Mouse (Mus musculus) heart, embryonic 11.5 days (tissue): ENCODE measurements around the gene C330021F23Rik. TPM values are rescaled to one million over a fixed set of nuclear protein-coding genes. Genes with fewer than 3 reads are reported as not detected.

ENCODE experiments used
- ATAC-seq: fragments of 200-750 bp; cut with Nextera tagmentation; replicated peaks from 2 replicates; pipeline ENCODE4 v1.8.0; 2017; ENCODE audit warnings: moderate library complexity; ENCODE audit not compliant: insufficient number of reproducible peaks, low FRiP score, low TSS enrichment
- H3K27ac ChIP-seq: fragments of 300-500 bp; sonication (generic); 2 replicates; pipeline ENCODE4 v1.5.1; 2014; ENCODE audit warnings: mild to moderate bottlenecking, low read depth, low read length
- H3K27me3 ChIP-seq: fragments of 300-500 bp; sonication (generic); 2 replicates; pipeline ENCODE4 v1.6.1; 2014; ENCODE audit warnings: mild to moderate bottlenecking, low read length, mixed read lengths; ENCODE audit not compliant: control insufficient read depth, insufficient read depth
- H3K36me3 ChIP-seq: fragments of 300-500 bp; sonication (generic); 2 replicates; pipeline ENCODE4 v1.6.1; 2014; ENCODE audit warnings: mild to moderate bottlenecking, low read length, moderate library complexity, mixed read lengths; ENCODE audit not compliant: control insufficient read depth, insufficient read depth
- H3K4me1 ChIP-seq: fragments of 300-500 bp; sonication (generic); 2 replicates; pipeline ENCODE4 v1.6.1; 2014; ENCODE audit warnings: low read length; ENCODE audit not compliant: control insufficient read depth, insufficient read depth
- H3K4me2 ChIP-seq: fragments of 300-500 bp; sonication (generic); 2 replicates; pipeline ENCODE4 v1.6.1; 2014; ENCODE audit warnings: mild to moderate bottlenecking, moderate library complexity
- H3K4me3 ChIP-seq: fragments of 300-500 bp; sonication (generic); 2 replicates; pipeline ENCODE4 v1.5.1; 2014; ENCODE audit warnings: low read depth, low read length
- H3K9ac ChIP-seq: fragments of 300-500 bp; sonication (generic); 2 replicates; pipeline ENCODE4 v1.6.1; 2014; ENCODE audit warnings: mild to moderate bottlenecking, low read depth, low read length, moderate library complexity
- H3K9me3 ChIP-seq: fragments of 300-500 bp; sonication (generic); replicated peaks from 2 replicates; pipeline ENCODE4 v1.6.1; 2016; ENCODE audit warnings: low read length; ENCODE audit not compliant: control insufficient read depth
- WGBS: fragments of 180-500 bp; shearing (Covaris S2); extraction: QIAGEN DNeasy Blood & Tissue Kit; methylation state at CpG from one replicate; pipeline ENCODE4 v1.1.7; 2014; ENCODE audit not compliant: insufficient replicate concordance; 5-methylcytosine and 5-hydroxymethylcytosine counted together
- polyA plus RNA-seq: library from polyadenylated mRNA; unstranded; fragments of >200 nt; fragmentation: Nextera tagmentation; extraction: Ambion mirVana; gene quantifications from 2 replicates; pipeline ENCODE4 v1.2.1, GENCODE M21; 2014

Gene C330021F23Rik
- polyA plus RNA-seq, 1 experiment from 2014 or later: 5.1 TPM

DNA sequence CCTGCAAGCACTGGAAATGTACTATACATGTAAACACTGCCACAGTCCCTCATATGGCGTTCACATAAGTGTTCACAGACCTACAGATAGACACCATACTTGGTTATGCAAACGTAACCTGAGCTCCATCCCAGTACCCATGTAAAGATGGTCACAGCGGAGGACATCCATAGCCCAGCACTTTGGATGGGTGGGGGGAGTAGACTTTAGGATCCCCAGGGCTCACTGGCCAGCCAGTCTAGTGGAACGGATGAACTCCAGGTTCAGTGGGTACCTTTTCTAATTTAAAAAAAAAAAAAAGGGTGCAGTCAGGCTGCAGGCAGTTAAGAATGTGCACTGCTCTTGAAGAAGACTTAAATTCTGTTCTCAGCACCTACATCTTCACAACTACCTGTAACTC lies 27.7 kb upstream of the C330021F23Rik start:
- Histone ChIP-seq H3K4me3 (no peak overlapping the region), H3K27ac (no peak overlapping the region), H3K9ac (no peak overlapping the region), H3K27me3 (no peaks in the 10 kb centered on the region), H3K36me3 (peaks cover 16% of the 10 kb centered on the region), H3K9me3 (no peaks in the 10 kb centered on the region), H3K4me1 (no peaks in the 10 kb centered on the region), H3K4me2 (no peak overlapping the region)
- no peak for ATAC-seq
- 84% methylated on average over 4 of the region's 4 CpGs for WGBS

DNA sequence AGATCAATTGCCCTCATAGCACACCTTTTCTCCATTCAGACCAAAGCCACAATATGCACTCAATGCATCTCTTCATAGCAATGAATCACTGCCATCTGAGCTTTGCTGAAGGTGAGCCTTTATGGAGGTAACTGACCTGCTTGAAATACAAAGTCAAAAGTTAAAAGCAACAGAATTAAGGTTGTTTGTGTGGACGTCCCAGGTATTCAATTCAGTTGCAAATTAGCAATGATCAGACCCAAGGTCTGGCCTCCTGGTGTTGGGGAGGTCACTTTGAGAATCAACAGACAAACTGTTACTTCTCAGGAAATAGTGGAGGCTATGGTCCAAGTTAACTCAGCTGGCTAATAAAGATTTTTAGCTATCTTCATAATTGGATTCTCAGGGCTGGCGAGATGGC lies 21.3 kb upstream of the C330021F23Rik start:
- H3K9me3 ChIP-seq: no peaks in the 10 kb centered on the region
- no peak overlapping the region for H3K4me3 ChIP-seq
- H3K27ac ChIP-seq: no peak overlapping the region
- H3K4me2 ChIP-seq: no peak overlapping the region
- H3K4me1 ChIP-seq: no peaks in the 10 kb centered on the region
- no peak overlapping the region for H3K9ac ChIP-seq
- no peak for ATAC-seq
- 87% methylated on average over 2 of the region's 2 CpGs for WGBS
- no peaks in the 10 kb centered on the region for H3K27me3 ChIP-seq
- H3K36me3 ChIP-seq: peaks cover 13% of the 10 kb centered on the region

DNA sequence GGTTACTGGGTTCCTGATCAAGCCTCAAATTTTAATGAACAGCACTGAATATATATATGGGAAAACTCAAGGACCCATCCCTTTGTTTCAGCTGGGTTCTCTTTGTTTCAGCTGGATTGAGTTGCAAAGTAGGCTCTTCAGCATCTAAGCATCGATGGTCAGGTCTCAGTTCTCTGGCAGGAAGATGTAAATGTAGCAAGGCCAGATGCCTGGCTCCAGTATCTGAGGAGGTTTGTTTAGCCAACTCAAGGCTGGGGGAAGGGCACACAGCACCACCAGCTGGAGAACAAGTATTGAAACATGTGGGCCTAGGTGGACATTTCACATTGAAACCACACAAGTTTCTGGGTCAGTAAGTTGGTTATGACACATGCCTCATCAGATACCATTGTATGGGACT lies 15.6 kb upstream of the C330021F23Rik start:
- 86% methylated on average over 1 of the region's 1 CpGs for WGBS
- H3K27ac ChIP-seq: no peak overlapping the region
- H3K9ac ChIP-seq: no peak overlapping the region
- H3K4me3 ChIP-seq: no peak overlapping the region
- H3K4me2 ChIP-seq: no peak overlapping the region
- H3K36me3 ChIP-seq: no peaks in the 10 kb centered on the region
- no peak for ATAC-seq
- no peaks in the 10 kb centered on the region for H3K27me3 ChIP-seq
- H3K4me1 ChIP-seq: no peaks in the 10 kb centered on the region
- H3K9me3 ChIP-seq: no peaks in the 10 kb centered on the region

DNA sequence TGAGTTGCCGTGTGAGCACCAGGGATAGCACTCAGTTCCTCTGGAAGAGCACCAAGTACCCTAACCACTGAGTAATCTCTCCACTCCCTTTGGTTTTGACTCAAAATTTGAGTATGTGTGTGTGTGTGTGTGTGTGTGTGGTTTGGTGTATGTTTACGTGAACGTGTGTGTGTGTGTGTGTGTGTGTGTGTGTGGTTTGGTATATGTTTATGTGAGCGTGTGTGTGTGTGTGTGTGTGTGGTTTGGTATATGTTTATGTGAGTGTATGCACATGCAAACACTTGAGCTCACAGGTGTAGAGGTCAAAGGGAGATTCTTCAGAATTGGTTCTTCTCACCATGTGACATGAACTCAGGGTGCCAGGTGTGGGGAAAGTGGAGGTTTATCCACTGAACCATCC lies 11.7 kb upstream of the C330021F23Rik start:
- Histone ChIP-seq H3K4me2 (no peak overlapping the region), H3K9ac (no peak overlapping the region), H3K9me3 (no peaks in the 10 kb centered on the region), H3K27ac (no peak overlapping the region), H3K27me3 (no peaks in the 10 kb centered on the region), H3K4me3 (no peak overlapping the region), H3K4me1 (no peaks in the 10 kb centered on the region), H3K36me3 (no peaks in the 10 kb centered on the region)
- 60% methylated on average over 4 of the region's 4 CpGs for WGBS
- peak; percentile 92 for ATAC-seq

DNA sequence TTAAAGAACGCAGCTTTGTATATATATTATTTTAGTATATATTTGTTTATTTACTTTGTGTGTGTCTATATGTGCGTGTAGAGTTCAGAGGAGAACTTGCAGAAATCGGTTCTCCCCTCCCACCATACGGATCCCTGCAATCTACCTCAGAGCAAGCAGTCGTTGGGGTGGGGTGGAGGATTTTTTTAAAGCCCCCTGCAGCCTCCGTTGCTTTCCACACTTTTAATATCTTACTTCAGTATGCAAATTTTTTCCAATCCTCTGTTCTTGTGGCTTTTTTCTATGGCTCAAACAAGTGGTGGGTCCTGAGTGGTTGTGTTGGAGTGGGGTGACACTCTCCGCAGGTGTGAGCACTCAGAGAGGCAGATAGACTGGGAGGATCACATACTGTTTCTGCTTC lies 588 bp downstream of the C330021F23Rik start:
- no peak for ATAC-seq
- 17% methylated on average over 7 of the region's 7 CpGs for WGBS
- H3K9me3 ChIP-seq: no peaks in the 10 kb centered on the region
- peak overlapping the region; percentile 62 for H3K4me2 ChIP-seq
- no peaks in the 10 kb centered on the region for H3K36me3 ChIP-seq
- peak overlapping the region; percentile 31 for H3K4me3 ChIP-seq
- no peaks in the 10 kb centered on the region for H3K27me3 ChIP-seq
- H3K4me1 ChIP-seq: peaks cover 4% of the 10 kb centered on the region; the same call in 1 of the 2 replicates
- H3K27ac ChIP-seq: no peak overlapping the region
- H3K9ac ChIP-seq: peak overlapping the region; percentile 57; the same call in 1 of the 2 replicates

DNA sequence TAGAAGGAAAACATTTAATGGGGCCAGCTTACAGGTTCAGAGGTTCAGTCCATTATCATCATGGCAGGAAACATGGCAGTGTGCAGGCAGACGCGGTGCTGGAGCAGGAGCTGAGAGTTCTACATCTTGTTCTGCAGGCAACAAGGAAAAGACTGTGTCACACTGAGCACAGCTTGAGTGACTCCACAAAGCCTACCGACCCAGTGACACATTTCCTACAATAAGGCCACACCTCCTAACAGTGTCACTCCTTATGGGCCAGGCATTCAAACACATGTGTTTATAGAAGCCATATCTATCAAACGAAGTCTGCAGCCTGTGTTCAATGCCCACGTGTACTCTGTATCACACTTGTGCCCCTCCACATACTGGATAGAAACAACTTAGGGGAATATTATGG lies 2.0 kb downstream of the C330021F23Rik start:
- peaks cover 4% of the 10 kb centered on the region; the same call in 1 of the 2 replicates for H3K4me1 ChIP-seq
- WGBS: 83% methylated on average over 5 of the region's 5 CpGs

DNA sequence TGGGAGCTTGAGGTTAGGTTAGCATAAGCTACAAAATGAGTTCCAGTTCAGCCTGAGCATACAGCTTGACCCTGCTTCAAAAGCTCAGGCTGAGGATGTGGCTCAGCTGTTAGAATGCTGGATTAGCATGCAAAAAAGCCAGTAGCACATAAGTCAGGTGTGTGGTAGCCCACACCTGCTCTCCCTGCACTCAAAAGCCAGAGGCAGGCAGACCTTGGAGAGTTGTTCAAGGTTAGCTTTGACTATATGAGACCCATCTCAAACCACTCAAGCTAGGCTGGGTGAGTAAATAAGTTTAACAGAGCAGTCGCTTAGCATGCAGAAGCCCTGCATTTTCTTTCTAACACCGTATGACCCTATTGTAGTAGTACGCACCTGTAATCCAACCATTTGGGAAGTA lies 6.8 kb downstream of the C330021F23Rik start:
- 82% methylated on average over 3 of the region's 3 CpGs for WGBS

More for the DNA sequence above, 2.0 kb downstream of the C330021F23Rik start:
- Histone ChIP-seq H3K4me3 (no peak overlapping the region), H3K9me3 (no peaks in the 10 kb centered on the region), H3K27ac (no peak overlapping the region), H3K4me2 (no peak overlapping the region), H3K9ac (no peak overlapping the region), H3K36me3 (no peaks in the 10 kb centered on the region), H3K27me3 (no peaks in the 10 kb centered on the region)
- no peak for ATAC-seq

DNA sequence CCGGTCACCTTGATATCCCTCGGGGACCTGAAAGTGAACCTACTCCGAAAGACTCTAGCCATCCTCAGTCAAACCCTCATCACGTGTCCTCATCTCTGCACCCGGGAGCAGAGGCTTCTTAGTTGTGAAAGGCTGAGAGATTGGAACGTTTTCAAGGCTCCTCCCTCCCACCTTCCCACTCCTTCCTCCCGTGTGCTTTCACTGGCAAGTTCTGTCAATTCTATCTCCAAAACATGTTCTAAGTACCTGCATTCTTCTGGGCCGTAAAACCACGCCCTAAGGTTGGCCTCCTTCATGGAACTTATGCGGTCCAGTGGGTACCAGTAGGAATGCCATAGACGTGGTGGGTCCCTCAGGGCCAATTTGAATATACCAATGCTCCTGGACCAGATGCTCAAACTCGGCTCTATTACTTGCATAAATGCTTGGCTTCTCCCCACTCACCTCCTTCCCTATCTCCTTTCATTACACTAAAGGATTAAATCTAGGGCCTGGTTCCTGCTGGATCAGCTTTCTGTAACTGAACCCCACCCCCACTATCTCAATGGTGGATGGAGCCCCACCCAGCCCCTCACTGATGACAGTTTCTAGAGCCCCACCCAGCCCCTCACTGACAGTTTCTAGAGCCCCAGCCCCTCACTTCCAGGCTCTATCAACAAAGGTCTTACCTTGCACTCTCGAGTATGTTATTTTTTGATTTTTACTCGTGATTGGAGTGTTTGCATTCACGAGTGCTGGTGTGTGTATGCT lies 8.6 kb downstream of the C330021F23Rik start:
- Histone ChIP-seq H3K4me3 (no peak overlapping the region), H3K4me1 (no peaks in the 10 kb centered on the region), H3K27me3 (no peaks in the 10 kb centered on the region), H3K27ac (no peak overlapping the region), H3K9me3 (no peaks in the 10 kb centered on the region), H3K9ac (no peak overlapping the region), H3K36me3 (no peaks in the 10 kb centered on the region), H3K4me2 (no peak overlapping the region)
- WGBS: 70% methylated on average over 15 of the region's 15 CpGs
- ATAC-seq: no peak

More for the DNA sequence above, 6.8 kb downstream of the C330021F23Rik start:
- Histone ChIP-seq H3K9ac (no peak overlapping the region), H3K36me3 (no peaks in the 10 kb centered on the region), H3K27me3 (no peaks in the 10 kb centered on the region), H3K27ac (no peak overlapping the region), H3K9me3 (no peaks in the 10 kb centered on the region), H3K4me2 (no peak overlapping the region), H3K4me3 (no peak overlapping the region), H3K4me1 (no peaks in the 10 kb centered on the region)
- ATAC-seq: no peak
